Mouse (Mus musculus): ENCODE measurements around the gene Scpep1.

Gene Scpep1

DNA sequence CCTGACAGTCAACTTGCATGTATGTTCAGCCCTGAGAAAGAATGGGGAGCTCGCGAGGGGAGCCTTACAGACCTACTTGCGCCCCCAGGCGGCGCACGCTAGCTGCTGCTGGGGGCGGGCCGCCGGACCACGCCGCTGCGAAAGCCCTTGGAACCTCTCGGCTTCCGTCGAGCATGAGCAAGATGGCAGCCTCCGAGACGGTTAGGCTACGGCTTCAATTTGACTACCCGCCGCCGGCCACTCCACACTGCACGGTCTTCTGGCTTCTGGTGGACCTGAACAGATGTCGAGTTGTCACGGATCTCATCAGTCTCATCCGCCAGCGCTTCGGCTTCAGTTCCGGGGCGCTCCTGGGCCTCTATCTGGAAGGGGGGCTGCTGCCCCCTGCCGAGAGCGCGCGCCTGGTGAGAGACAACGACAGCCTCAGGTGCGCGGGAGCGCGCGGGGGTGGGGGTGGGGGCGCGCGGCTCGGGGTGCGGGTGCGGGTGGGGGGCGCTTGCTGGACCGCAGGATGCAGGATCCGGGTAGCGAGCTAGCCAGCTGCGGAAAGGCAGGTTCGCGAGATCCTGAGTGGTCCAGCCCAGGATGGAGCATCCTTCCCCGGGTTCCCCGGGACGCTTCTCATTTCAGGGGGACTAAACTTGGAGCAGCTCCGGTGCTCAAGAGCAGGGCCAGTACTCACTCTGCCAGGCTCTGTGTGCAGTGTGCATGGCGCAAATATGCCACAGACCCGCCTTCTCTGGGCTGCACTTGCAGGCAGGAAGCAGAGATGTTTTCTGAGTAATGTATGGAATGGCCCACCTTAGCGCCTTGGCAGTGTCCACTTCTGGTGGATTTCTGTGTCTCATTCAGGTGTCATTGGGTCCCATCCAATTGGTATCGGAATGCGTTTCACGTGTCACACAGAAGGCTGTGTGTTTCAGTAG lies 18.8 kb upstream of the Scpep1 start:
- DNase-seq (ENCODE audit: low spot score): peak; percentile 71

DNA sequence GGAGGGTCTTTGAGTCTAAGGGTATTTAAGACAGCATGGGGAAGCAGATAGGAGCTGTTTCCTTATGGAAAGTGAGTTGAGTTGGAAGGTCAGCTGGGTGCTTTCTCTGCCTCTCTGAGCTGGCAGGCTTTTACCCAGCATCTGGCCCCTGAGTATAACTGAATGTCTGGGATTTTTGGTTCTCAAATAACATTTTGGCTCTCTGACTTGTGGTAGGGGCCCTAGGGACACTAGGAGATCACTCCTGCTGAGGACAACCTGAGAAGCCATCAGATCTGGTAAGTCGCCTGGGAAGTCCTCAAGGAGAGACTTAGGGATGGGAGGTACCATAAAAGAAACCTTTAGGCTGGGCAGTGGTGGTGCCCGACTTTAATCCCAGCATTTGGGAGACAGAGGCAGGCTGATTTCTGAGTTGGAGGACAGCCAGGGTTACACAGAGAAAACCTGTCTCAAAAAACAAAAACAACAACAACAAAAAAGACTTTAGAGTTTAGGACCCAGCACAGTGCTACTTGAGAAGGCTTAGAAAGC lies 15.0 kb upstream of the Scpep1 start, which contains the start of gene Coil:
Gene Coil, plus strand, starts transcription at position 51 of the 531 bp plus-strand sequence.
- no peak for DNase-seq (ENCODE audit: low spot score)

DNA sequence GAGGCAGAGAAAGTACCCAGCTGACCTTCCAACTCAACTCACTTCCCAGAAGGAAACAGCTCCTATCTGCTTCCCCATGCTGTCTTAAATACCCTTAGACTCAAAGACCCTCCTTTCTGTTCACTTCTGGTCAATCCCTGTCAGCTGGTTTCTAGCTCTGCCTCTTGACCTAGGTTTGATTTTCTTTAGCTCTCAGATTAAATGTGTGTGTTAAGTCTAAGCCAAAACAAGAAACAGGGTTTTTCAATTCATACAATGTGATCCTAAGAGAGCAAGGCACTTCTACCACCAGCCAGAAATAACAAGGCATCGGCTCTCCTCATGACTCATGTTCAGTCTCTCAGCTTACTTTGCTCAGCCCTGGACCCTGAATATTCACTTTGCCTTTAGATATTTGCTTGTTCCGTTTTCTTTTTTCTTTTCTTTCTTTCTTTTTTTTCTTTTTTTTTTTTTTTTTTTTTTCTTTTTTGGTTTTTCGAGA lies 11.7 kb upstream of the Scpep1 start, which contains the start of gene Elobl:
Gene Elobl, minus strand, starts transcription at position 51 of the 481 bp plus-strand sequence.
- DNase-seq (ENCODE audit: low spot score): no peak

DNA sequence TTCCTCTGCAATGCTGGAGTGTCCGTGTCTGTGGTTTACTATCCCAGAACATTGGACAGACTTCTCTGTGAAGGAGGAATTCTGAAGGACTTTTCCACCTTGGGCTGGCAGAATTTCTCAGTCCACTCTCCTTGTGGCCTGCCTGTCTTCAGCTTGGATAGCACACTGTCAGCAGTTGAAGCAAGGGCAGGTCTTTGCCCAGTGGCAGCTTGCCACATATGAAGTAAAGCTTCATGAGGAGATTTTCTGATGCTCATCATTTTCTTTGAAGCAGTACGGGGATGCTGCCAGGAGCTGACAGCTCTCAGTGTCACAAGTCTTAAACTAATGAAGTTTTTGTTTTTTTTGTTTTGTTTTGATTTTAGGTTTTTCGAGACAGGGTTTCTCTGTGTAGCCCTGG lies 3.6 kb upstream of the Scpep1 start:
- no peak for DNase-seq (ENCODE audit: low spot score)

DNA sequence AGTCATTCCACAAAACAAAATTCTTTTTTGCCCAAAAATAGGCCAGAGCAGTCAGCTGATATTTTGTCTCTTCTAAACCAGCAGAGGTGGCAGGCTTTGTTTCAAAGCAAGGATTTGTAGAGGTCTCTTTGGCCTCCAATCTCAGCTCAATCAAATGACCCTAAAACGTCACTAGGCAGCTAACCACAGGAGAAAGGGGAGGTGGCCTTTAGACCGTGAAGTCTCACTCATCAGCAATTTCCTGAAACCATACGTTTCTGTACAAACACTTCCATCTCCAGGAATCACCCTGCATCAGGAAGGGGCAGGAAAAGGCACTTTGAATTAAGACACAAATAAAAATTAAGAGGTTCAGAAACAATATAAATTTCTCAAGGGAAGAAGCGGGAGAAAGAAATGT lies 462 bp downstream of the Scpep1 start:
- no peak for DNase-seq (ENCODE audit: low spot score)

DNA sequence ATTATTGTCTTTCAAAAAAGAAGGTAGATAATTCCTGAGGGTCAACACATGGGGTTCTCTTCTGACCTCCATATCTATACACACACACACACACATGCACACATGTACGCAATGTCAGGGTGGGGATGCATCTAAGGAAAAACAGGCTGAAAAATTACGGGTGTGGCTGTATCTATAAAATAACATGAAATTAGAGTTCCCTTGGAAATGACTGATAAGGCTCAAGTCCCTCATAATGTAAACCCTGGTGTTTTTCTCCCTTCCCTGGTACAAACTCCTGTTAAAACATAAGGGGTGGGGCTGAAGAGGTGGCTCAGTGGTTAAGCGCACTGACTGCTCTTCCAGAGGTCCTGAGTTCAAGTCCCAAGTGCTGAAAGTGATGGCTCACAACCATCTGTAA lies 1.7 kb downstream of the Scpep1 start:
- no peak for DNase-seq (ENCODE audit: low spot score)

DNA sequence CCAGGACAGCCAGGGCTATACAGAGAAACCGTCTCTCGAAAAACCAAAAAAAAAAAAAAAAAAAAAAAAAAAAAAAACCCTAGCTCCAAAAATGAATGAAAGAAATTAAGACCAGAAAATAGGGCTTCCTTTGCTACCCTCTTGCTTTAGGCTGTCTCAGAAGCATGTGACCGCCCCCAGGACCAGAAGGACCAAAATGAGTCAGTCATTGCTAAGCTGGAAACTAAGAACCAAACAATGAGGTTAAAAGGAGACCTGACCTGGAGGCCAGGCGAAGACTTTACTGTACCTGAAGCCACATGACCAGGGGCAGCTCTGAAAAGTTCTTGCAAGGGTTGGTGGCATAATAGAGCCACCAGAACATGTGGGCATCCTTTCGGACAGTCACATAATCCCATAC lies 3.1 kb downstream of the Scpep1 start:
- no peak for DNase-seq (ENCODE audit: low spot score)

DNA sequence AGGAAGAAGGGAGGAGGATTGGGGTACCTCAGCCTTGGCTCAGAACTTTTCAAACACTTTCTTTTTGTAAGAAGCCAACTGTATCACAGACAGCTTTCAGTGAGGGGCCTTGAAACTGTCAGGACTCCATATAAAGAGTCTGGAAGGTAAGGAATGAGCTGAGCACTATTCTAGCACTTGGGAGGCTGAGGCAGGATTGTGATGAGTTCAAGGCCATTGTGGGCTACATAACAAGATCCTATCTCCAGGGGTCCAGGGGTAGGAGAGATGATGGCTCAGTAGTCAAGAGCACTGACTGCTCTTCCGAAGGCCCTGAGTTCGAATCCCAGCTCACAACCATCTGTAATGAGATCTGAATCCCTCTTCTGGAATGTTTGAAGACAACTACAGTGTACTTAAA lies 3.7 kb downstream of the Scpep1 start:
- DNase-seq (ENCODE audit: low spot score): no peak

DNA sequence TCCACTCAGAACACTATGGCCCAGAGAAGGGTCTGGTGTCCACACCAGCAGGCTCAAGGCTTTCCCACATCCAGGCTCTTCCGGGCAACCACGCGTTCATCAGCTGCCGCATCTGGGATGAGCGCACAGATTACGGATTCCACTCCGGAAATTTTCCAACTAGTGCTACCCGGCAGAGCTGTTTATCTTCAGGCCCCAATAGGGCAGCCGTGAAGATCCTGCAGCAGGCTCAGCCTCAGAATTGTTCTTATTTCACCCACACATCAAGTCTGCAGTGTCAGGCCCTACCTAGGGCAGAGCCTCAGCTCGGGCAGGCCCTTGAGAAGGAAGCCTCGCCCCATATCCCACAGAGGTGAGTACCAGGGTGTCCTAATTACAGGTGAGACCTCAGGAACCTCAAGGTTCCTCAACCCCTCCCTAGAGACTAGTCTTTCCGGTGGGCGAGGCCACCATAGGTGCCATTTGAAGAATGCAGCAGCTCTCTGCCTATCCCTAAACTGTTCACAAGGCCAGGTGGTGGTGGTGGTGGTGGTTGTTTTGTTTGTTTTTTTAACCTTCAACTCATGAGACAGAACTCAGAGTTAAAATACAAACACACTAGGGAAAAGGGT lies 4.5 kb downstream of the Scpep1 start:
- no peak for DNase-seq (ENCODE audit: low spot score)

DNA sequence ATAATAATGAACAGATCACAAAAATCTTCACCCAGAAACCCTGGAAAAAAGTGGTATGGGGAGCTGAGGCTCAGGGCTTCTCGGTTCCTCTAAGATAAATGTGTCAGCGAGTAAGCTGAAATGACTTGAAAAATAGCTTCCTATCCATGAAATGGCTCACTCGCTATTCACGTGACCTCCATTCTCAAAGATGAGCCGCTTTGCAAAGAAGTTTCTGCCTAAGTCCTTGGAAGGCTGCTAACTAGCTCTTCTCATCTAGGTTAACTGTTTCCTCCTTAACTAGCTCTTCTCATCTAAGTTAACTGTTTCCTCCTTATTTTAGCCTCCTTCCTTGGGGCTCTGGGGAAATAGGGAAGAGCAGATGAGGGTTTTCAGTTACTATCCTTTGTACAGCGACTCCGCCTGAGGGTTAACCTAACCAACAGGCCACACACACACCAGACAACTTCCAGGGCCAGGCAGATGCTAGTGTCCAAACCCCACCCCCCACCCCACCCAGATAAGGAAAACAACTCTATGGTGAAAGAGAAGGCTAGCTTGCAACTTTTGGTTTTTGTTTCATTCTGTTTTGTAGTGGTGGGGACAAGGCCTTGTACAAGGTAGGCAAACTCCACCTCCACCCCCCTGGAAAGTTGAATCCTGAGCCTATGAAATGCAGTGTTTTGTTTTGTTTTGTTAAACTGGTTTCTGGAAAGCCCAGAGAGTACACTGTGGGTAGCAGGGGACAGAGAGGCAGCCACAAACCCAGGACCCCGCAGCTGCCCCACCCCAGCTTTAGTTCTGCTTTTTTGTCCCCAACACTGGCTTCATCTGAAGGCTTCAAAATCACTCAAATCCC lies 5.2 kb downstream of the Scpep1 start:
- DNase-seq (ENCODE audit: low spot score): no peak

DNA sequence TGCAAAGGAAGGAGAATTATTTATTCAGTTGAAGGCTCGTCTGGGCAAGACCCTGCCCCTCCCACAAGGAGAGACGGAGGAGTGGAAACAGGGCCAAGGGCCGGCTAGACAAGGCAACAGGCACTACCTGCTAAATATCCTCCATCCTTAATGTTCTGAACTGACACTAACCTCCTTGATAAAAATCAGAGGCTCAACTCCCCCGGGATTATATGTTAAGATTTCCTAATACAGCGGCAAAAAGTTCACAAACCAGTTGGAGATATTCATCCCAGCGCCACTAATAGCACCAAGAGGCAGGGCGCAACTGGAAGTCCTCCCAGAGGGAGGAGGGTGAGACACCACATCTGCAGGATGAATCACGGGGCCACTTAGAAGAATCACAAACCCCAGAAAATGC lies 6.4 kb downstream of the Scpep1 start:
- no peak for DNase-seq (ENCODE audit: low spot score)

DNA sequence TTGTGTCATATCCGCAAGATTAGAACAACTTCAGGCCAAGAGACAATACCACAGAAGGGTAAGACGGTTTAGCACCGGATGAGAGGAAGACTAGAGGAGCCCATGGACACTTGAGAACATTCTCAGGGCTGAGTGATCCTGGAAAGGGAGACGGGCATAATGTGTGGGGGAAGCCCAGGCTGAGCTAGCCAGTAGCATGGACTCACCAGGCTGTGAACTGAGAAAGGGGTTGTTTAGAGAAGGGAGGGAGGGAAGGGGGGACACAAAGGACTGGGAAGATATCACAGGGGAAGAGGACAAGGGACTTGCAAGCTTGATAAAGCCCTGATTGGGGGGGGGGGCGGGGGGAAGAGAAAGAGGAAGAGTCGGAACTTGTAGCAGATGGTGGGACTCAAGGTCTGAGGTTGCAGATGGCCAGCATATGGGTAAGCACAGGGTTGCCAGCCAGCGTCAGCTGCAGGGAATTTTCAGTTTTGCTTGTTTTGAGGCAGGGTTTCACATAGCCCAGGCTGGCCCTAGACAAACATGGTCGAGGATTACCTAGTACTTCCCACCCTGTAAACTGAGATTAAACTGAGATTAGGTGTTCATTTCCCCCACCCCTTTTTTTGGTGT lies 9.2 kb downstream of the Scpep1 start:
- no peak for DNase-seq (ENCODE audit: low spot score)

DNA sequence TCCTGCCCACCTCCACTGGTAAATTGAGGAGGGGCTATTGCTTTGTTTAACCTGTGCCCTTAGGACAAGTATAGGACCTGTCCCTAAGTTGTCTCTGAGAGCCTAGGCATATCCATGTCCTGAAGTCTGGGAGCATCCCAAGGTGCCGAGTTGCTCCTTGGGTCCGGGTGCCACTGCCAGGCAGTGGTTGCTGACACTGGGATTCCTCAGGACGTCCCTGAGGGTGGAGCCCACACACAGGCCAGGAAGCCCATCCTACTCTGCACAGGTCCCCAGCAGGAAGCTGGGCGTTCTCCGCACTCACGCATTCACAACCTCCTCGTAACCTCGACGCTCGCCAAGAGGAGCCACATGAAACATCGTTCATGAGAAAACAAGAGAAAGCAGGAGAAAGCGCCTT lies 13.8 kb downstream of the Scpep1 start:
- no peak for DNase-seq (ENCODE audit: low spot score)

DNA sequence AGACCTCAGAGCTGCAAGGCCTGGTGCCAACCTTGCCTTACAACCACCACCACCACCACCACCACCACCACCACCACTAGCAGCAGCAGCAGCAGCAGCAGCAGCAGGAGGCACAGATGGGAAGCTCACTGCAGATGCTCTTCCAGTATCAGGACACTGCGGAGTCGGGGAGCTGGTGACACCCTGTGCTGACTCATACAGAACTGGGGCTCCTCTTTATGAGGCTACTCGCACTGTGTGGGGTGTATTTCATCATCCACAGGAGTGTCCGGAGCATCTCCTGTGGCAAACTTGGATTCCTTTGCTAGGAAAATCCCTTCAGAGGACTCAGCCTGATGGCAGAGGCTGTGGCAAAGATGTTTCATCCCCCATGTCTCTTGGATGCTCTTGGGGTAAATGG lies 15.6 kb downstream of the Scpep1 start:
- DNase-seq (ENCODE audit: low spot score): no peak

DNA sequence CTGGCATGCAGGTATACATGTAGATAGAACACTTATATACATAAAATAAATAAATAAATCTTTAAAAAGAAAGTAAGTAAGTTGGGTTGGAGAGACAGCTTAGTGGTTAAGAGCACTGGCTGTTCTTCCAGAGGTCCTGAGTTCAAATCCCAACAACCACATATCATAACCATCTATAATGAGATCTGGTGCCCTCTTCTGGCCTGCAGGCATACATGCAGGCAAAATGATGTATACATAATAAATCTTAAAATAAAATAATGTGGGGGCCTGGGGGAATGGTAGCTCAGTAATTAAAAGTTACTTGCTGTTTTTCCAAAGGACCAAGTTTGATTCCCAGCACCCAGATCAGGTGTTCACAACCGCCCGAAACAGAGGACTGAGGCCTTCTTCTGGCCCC lies 16.5 kb downstream of the Scpep1 start:
- no peak for DNase-seq (ENCODE audit: low spot score)

DNA sequence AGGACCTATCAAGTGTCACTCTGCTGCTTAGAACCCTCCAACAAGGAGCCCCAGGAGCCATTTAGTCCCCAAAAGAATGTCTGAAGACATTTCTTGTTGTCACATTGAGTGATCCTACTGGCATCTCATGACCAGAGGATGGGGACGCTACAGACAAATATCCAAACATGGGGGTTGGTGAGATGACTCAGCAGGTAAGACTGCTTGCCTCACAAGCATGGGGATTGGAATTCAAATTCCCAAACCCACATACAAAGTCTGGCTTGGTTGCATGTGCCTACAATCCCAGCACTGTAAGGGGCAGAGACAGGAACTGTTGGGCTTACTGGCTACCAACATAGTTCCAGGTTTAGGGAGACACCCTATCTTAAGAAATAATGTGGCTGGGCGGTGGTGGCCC lies 17.4 kb downstream of the Scpep1 start:
- DNase-seq (ENCODE audit: low spot score): no peak

DNA sequence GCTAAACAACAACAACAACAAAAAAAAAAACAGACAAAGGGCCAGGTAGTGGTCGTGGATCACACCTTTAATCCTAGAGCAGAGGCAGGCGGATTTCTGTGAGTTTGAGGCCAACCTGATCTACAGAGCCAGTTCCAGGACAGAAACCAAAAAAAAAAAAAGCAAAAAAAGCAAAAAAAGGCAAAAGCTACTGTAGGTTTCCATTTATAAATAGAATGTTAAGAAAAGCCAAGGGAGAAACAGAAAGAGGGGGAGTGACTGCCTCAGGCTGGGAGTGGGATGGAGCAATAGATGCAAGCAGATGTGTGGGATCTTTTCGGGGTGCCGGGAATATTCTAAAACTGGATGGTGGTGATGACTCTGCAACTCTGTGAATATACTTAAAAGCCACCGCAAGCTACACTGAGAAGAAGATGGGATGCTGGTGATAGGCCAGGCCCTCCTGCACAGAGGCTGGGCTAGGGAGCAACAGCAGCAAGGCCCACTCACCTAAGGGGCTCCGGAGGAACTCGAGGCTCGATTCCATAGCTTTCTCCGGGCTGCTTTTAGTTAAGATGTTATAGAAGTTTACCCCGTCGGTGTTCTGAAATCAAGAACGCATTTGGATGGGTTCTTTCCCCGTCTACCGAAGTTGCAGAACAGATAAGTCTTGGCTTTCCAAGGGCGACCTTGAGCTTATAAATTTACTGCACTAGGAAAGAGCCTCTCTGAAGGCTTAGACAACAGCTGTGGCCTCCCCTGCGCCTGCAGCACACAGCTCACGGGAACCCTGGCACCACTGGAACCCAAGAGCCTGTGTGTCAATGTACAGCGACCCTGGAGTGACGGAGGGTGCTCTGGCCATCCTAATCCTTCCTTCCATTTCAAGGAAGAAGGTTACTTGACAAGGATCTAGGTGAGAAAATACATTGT lies 20.9 kb downstream of the Scpep1 start:
- no peak for DNase-seq (ENCODE audit: low spot score)

DNA sequence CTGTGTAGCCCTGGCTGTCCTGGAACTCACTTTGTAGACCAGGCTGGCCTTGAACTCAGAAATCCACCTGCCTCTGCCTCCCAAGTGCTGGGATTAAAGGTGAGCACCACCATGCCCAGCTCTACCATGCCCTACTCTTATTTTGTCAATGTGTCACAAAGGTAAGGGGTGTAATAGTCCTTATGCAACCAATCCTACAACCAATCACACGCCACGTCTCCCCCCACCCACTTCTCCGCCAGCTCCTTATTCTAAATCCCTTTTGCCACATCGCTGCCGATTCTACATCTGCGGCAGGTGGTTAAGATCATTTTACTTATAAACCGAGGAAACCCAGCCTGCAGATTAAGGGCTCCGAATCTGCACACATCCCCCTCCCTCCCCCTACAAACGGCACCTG lies 22.2 kb downstream of the Scpep1 start:
- no peak for DNase-seq (ENCODE audit: low spot score)

DNA sequence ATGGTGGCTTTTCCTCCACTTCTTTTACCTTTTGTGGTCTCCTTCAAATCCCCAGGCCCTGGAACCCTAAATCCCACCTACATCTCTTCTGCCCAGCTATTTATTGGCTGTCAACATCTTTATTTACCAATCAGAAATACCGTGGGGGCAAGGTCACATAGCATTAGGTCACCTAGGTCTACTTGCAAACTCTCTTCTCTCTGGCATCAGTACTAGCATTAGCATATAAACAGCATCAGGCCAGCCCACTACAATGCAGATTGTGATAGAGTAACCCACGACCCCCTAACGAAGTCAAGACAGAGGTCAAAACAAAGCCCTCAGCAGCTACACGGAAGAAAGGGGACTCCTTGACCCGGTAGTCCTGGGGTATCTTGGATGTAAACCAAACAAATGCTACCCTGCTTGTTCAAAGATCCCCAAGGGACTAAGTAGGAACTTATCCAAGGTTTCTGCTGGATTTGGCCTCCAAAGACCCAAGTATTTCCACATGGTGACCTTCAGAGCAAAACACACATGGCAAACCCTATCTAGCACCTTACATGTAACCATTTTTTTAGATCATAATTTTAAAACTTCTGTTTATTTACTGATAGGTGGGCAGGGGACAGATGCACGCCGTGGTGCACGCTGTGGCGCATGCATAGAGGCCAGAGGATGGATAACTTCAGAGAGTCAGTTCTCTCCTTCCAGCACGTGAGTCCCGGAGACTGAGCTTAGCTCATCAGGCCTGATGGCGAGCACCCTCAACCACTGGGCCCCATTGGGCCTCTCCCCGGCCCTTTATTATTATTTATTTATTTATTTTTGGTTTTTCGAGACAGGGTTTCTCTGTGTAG lies 23.4 kb downstream of the Scpep1 start:
- DNase-seq (ENCODE audit: low spot score): no peak

DNA sequence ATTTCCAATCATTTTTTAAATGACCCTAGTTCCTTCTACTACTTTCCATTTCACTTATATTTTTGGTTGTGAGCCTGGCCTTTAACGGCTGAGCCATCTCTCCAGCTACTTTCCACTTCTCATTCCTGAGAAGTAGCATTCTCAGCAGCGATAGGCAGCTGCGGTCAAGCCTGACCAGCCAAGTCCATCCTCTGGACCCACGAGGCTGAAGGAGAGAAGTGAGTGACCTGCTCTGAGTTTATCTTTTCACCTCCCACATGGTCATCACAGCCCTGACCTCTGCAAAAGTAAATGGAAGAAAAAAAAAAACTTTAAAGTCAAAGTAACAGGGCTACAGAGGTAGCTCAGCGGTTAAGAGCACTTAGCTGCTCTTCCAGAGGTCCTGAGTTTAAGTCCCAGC lies 28.7 kb downstream of the Scpep1 start:
- no peak for DNase-seq (ENCODE audit: low spot score)

Data from urinary bladder, postnatal 10 days (tissue).